Mouse (Mus musculus) cerebellum, adult 9-10 months (tissue): ENCODE measurements around the gene Gckr.

Experiments
- DNase-seq: peaks from one replicate; pipeline ENCODE4 v3.0.0; 2022

The Gckr gene

GRCm38 (mm10) chr5:31297047-31297757 is at the start of gene Gckr:
Gene Gckr (plus strand): TSS chr5:31297443.
- DNase-seq, result no peak

DNA sequence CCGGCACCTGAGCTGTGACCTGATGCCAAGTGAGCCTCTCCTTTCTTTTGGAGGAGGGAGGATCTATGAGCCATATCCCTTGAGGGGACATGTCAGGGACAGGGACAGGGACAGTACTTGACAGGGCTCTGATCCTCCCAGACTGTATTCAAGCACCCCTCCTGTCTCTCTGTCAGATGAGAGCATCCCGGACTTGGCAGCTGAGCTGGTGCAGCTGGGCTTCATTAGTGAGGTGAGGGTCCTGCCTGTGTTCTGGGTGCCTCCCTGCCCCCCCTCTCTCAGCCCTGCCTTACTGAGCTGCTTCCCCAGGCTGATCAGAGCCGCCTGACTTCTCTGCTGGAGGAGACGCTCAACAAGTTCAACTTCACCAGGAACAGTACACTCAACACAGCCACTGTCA is 46.5 kb upstream of the Gckr start:
- no peak for DNase-seq

- peak; percentile 25 for DNase-seq
Measured at GRCm38 (mm10) chr5:31251541-31252101, 45.6 kb upstream of the Gckr start, which contains the start of gene Krtcap3. Gene Krtcap3 (plus strand): TSS chr5:31251691.

- no peak for DNase-seq
Measured at GRCm38 (mm10) chr5:31252151-31252550, 45.1 kb upstream of the Gckr start.

- no peak for DNase-seq
Measured at GRCm38 (mm10) chr5:31252795-31253545, 44.3 kb upstream of the Gckr start.

DNA sequence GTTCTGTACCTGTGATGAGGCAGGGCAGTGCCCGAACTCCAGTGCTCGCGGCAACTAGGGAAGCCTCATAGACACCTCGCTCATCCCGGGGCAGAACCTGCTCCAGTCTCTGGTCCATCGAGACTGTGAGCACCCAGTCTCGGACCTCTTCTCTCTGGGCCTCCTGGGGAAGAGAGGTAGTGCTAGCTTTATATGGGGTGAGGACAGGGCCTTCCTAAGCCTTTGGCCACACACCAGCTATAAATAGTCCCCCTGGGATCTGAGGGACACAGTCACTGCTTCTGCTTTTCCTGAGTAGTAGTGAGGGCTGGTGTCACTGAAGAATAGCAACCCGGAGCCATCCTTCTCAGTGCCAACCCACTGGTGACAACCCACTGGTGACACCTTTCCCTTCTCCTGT is 43.4 kb upstream of the Gckr start:
- DNase-seq, result no peak

- DNase-seq, result no peak
Measured at GRCm38 (mm10) chr5:31254452-31254851, 42.8 kb upstream of the Gckr start.

- no peak for DNase-seq
Measured at GRCm38 (mm10) chr5:31254901-31255300, 42.3 kb upstream of the Gckr start.

DNA sequence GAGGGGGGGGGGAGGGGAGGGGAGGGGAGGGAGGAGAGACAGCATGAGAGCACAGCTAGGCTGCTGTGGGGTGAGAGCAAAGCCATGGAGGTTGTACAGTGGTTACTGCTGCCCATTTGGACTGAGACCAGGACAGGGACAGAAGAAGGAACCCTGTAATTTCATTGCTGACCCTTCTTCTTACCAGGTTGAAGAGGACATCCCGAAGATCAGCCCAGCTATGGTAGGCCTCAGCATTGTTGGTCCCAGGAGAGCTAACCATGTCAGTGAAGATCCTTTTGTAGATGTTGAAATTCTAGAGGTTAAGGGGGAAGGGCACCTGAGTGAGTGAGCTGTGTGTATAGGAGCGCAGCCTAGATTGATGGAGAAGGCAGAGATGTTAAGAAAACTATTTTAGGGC is 41.9 kb upstream of the Gckr start:
- no peak for DNase-seq

DNA sequence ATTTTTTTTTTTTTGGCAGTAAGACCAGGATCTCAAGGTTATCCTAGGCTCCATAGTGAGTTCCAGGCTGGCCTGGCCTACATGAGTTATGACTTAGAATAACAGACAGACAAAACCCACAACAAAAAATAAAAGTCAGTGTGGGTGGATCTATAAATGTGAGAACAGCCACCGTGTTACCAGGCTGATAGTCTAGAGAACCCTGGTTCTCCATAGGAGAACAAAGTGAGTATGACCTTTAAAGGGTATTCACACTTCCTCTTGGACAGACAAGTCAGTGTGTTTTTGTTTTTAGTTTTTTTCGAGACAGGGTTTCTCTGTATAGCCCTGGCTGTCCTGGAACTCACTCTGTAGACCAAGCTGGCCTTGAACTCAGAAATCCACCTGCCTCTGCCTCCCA is 41.3 kb upstream of the Gckr start:
- no peak for DNase-seq

DNA sequence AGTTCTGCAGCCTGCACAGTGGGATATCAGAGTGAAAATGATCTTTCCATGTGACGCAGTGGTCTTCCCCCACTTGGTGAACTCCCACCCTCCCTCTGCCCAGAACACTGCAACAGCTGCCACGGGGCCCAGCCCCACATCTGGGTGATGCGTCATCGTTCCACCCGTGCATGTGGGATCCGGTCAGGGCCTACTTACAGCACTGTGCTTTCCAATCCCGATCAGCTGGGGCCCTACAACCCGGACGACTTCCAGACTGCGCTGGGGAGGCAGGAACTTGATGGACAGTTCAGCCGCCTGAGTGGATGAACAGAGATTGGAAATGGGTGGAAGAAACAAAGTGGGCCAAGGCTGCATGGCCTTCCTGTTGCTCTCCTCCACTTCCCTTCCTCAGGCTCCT is 39.6 kb upstream of the Gckr start:
- DNase-seq, result no peak

- peak; percentile 31 for DNase-seq
Measured at GRCm38 (mm10) chr5:31266101-31266500, 31.1 kb upstream of the Gckr start.

- DNase-seq, result no peak
Measured at GRCm38 (mm10) chr5:31267686-31268085, 29.6 kb upstream of the Gckr start.

- DNase-seq, result no peak
Measured at GRCm38 (mm10) chr5:31273018-31273417, 24.2 kb upstream of the Gckr start.

DNA sequence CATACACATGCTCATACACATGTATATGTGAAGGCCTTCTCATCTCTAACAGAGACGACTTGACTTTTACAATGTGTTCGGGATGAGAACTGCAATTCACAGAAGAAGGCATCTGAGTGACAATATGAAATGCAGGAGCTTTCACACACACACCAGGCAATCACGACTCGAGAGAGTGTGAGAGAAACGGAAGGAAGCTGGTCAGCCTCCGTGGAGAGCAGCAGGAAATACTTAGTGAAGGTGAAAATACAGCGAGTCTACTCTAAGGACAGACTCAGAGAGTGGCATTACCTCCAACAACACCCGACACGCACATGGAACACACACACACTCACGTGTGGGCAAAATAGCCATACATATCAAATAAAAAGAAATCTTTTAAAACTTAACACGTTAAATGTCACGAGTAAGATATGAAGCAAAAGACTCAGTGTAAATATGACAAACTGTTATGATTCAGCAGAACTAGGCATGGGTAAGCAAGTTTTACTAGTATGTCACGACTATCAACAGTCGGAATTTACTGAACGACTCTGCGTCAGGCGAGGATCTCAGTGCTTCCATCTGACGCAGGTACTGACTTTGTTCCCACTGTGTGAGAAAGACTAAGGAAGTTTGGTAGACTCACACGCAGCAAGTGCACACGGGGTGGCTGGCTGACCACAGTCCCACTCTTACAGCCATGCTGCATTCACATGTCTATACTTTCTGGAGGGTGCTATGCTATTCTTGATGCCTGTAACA is 17.8 kb upstream of the Gckr start:
- no peak for DNase-seq

- DNase-seq, result no peak
Measured at GRCm38 (mm10) chr5:31288225-31288624, 9.0 kb upstream of the Gckr start.

DNA sequence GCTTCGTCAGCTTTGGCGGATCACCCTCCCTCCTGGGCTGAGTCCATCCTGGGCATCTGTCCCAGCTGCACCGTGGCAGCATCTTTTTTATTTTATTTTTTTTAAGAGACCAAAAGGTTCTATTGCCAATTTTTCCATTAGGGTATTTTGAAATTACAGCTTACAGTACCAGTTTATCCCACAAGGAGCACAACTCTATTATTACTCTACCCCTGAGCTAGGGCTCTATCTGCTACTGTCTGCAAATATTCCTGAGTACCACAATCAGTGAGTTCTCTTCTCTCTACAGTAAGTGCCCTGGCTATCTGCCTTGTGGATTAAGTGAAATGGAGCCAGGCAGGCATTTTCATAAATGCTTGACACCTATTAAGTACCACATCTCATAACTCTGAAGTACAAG is 8.6 kb upstream of the Gckr start:
- no peak for DNase-seq

DNA sequence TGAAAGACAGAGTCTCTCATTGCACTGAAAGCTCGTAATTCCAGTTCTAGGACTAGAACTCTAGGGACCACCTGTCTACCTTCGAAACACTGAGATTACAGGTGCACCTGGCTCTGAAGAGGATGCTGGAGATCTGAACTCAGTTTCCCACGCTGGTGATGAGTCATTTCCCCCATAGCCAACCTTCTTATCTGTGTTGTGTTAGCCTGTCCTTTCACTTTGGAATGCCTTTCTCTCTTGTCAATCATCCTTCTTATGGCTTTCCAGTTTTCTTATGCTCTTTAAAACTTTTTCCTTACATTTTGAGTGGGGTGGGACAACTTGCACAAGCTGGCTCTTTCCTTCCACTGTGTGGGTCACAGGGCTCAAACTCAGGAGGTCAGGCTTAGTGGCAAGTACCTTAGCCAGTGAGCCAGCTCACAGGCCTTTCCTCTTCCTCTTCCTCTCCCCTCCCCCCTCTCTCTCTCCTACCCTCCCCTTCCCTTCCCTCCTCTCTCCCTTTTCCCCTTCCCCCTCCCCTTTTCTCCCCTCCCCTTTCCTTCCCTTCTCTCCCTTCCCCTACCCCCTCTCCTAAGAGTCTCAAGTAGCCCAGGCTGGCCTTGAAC is 7.5 kb upstream of the Gckr start:
- no peak for DNase-seq

DNA sequence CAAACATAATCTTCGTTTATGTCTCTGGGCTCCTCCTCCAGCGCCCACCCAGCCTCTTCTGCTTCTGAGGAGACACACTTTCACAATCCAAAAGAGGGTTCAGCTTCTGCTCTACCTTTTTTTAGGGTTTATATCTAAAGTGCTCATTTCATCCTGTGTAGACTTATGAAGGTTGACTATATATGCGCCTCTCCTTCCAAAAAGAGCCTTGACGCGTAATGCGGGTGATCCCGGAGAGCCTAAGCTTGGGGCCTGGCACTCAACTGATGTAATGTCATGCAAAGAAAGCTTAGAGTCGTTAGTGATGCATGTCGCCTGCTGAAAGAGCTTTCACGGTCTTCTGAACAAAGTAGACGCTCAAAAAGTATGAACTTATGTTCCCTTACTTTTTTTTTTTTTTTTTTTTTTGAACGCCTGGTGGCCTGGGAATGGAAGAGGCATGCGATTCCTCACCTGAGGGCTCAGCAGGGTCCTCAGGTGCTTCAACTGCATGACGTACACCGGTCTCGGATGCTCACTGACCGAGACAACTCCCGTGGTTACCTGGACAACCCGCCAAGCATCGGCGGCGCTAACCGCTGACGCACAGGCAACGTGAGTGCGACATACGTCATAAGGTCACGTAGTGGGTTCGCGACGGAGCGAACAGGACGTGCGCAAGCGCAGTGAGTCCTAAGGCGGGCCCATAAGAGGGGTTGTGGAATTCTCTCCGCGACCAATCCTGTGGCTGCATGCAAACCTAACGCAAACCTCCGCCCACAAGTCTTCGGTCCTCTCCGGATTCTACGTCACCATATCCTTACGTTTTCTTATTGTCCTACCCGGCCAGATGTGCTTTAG is 6.5 kb upstream of the Gckr start, which contains the start of gene Ift172:
Ift172 (minus strand) TSS at position 596 of the 840 bp plus-strand sequence.
- DNase-seq, result peak; percentile 97

DNA sequence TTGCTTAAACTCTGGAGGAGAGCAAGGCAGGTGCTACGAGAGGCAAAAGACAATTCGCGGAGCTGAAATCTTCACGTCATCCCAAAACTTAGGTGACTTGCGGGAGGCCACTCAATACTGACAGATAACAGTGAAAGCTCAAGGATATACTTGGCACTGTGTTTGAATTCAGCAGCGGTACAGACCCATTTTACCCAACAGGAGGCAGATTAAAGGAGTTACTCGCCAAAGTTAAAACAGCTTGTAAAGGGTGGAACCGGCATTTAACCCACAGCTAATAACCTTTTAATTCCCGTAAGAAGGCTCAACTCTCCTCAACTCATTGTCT is 5.9 kb upstream of the Gckr start:
- DNase-seq, result no peak

DNA sequence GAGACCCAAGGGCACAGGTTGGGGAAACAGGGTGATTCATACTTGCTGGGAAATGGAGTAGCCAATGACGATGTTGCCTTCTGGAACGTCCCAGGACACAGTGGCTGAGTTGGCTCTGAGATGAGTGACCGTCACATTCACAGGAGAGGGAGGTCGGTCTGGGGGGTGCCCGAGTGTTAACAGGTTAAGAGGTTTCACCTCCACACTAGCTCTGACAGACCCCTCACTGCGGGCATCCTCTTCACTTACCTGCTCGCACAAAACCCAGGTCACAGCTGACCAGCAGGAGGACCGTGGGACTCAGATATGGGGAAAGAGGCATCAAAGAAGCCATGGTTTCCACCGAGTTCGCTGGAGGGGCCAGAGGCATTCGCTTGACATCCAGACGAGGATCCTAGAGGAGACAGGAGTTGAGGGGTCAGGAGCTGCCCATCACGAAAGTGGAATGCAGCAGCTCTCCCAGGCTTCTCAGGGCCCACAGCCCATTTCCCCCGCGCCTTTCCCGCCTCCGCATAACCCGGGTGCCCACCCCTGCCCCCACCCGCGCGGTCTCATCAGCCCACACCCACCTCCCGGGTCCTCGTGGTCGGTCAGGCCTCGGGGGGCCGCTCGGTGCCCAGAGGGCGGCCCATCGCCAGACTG is 2.2 kb upstream of the Gckr start:
- peak; percentile 44 for DNase-seq
